Mouse (Mus musculus): Measurements from ENCODE around the gene Meiob.

DNA sequence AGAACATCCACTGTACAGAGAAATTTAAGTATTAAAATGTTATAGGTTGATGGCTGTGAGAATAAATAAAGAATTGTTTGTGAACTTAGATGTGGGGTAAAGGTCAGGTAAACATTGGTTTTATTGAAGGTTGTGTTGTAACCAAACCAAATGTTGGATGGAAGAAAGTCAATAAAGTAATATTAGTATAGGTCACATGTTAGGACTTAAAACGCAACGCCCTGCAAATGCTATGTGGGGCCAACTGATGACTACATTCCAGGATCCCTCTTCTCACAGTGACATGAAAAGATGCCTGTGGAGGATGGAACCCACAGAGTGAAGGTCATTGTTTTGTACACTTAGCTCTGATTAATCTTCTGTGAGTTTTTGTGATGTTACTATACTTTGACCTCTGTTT lies 15.4 kb downstream of the Meiob start:
- TF ChIP-seq CTCF (IDR thresholded peaks at IDR 0.05; ENCODE audit: low read depth) = no peak
- no peak for TF ChIP-seq EP300 (optimal IDR thresholded peaks at IDR 0.05)
